Mouse (Mus musculus) urinary bladder, postnatal 36 days (tissue): ENCODE results near the gene 2310030G06Rik.
A peak's percentile ranks its signal among the peaks of the same experiment; 100 is the strongest.

Experiments
- DNase-seq, 2 experiments: peaks; one replicate each; pipeline ENCODE4 v3.0.0; 2022; ENCODE audit warnings: low spot score in 2 of 2, mixed read lengths in 1 of 2

Gene 2310030G06Rik

GRCm38 (mm10) chr9:50742744-50743143 is 3.6 kb downstream of the 2310030G06Rik start:
- no peak for DNase-seq

- DNase-seq, result no peak
Observed at GRCm38 (mm10) chr9:50742261-50742660, 4.1 kb downstream of the 2310030G06Rik start.

GRCm38 (mm10) chr9:50740867-50741784 is 5.2 kb downstream of the 2310030G06Rik start:
- DNase-seq, result no peak

- peak; percentile 94 for DNase-seq
Observed at GRCm38 (mm10) chr9:50738914-50739870, 7.1 kb downstream of the 2310030G06Rik start, which contains the start of gene Dixdc1. Dixdc1 (minus strand) TSS chr9:50739517.

- DNase-seq, result peak in 1 of 2 experiments; percentile 41
Observed at GRCm38 (mm10) chr9:50734989-50735388, 11.3 kb downstream of the 2310030G06Rik start.

GRCm38 (mm10) chr9:50732560-50732959 is 13.8 kb downstream of the 2310030G06Rik start:
- no peak for DNase-seq

GRCm38 (mm10) chr9:50729600-50729999 is 16.7 kb downstream of the 2310030G06Rik start:
- DNase-seq, result no peak

GRCm38 (mm10) chr9:50727925-50728651 is 18.2 kb downstream of the 2310030G06Rik start:
- DNase-seq, result peak; percentile 23 to 28

GRCm38 (mm10) chr9:50727171-50727924 is 19.0 kb downstream of the 2310030G06Rik start:
- DNase-seq, result no peak

- DNase-seq, result no peak
Observed at GRCm38 (mm10) chr9:50725921-50726590, 20.3 kb downstream of the 2310030G06Rik start.

- DNase-seq, result no peak
Observed at GRCm38 (mm10) chr9:50724661-50725330, 21.5 kb downstream of the 2310030G06Rik start.

- DNase-seq, result no peak
Observed at GRCm38 (mm10) chr9:50724147-50724546, 22.2 kb downstream of the 2310030G06Rik start.

GRCm38 (mm10) chr9:50723406-50723805 is 22.9 kb downstream of the 2310030G06Rik start:
- peak; percentile 58 to 81 for DNase-seq

- DNase-seq, result no peak
Observed at GRCm38 (mm10) chr9:50722451-50722911, 23.9 kb downstream of the 2310030G06Rik start.

GRCm38 (mm10) chr9:50721061-50721460 is 25.3 kb downstream of the 2310030G06Rik start:
- DNase-seq, result no peak

- DNase-seq, result no peak
Observed at GRCm38 (mm10) chr9:50718878-50719277, 27.5 kb downstream of the 2310030G06Rik start.

GRCm38 (mm10) chr9:50714188-50714587 is 32.1 kb downstream of the 2310030G06Rik start:
- no peak for DNase-seq

GRCm38 (mm10) chr9:50711337-50711736 is 35.0 kb downstream of the 2310030G06Rik start:
- no peak for DNase-seq

GRCm38 (mm10) chr9:50709108-50709507 is 37.2 kb downstream of the 2310030G06Rik start:
- no peak for DNase-seq
